Mouse (Mus musculus): ENCODE results near the gene Itgb1bp2. TPM values are rescaled to one million over a fixed set of nuclear protein-coding genes. Genes with fewer than 3 reads are reported as not detected.

Gene Itgb1bp2
- total and polyA plus RNA-seq, 3 experiments: 0.62 to 0.77 TPM; not detected in 1

GRCm38 (mm10) chrX:101420700-101421095 lies 28.2 kb upstream of the Itgb1bp2 start, which contains the start of gene Zmym3:
Zmym3 (minus strand) TSS chrX:101420849.
- H3K4me1 ChIP-seq (ENCODE audit: control insufficient read depth in 1 of 2, insufficient read depth in 2 of 2, low read length in 2 of 2): peaks cover 3 to 5% of the 10 kb centered on the region in 2 experiments; a peak in 2 of 4 replicates
- peaks cover 7% of the 10 kb centered on the region for H3K79me2 ChIP-seq (ENCODE audit: control insufficient read depth, insufficient read depth, low read length, poor library complexity)
- H3K27ac ChIP-seq (ENCODE audit: control insufficient read depth, low read depth, low read length): peak within 1 kb of the TSS; percentile 45
- peak within 1 kb of the TSS; percentile 77 for H3K9ac ChIP-seq (ENCODE audit: control insufficient read depth, low read depth, low read length, poor library complexity, severe bottlenecking)
- DNase-seq (ENCODE audit: low read depth, low spot score): peak; percentile 55
- H3K9me3 ChIP-seq (replicated peaks; ENCODE audit: insufficient read depth, low read length): no peaks in the 10 kb centered on the region
- H3K4me3 ChIP-seq (ENCODE audit: control insufficient read depth in 1 of 2, insufficient read depth in 1 of 2, low read depth in 2 of 2, low read length in 2 of 2): peak within 1 kb of the TSS; percentile 54 to 84
- H3K27me3 ChIP-seq (ENCODE audit: control insufficient read depth in 1 of 2, insufficient read depth in 2 of 2, low read length in 2 of 2): no peaks in the 10 kb centered on the region
- peaks cover 0 to 2% of the 10 kb centered on the region in 2 experiments; a peak in 1 of 4 replicates for H3K36me3 ChIP-seq (ENCODE audit: control insufficient read depth in 1 of 2, insufficient read depth in 2 of 2, low read length in 2 of 2)
- TF ChIP-seq SIN3A (IDR thresholded peaks at IDR 0.05; ENCODE audit: low read length) (0 out of 2 replicates have a peak, but pooled peaks have one; percentile 3), MAFK (IDR thresholded peaks at IDR 0.05; ENCODE audit: borderline replicate concordance, low read depth, low read length) (no peak)

GRCm38 (mm10) chrX:101423462-101423861 lies 25.4 kb upstream of the Itgb1bp2 start:
- H3K4me1 ChIP-seq (ENCODE audit: control insufficient read depth in 1 of 2, insufficient read depth in 2 of 2, low read length in 2 of 2): peaks cover 3 to 7% of the 10 kb centered on the region in 2 experiments; a peak in 3 of 4 replicates
- H3K27me3 ChIP-seq (ENCODE audit: control insufficient read depth in 1 of 2, insufficient read depth in 2 of 2, low read length in 2 of 2): no peaks in the 10 kb centered on the region
- H3K4me3 ChIP-seq (ENCODE audit: control insufficient read depth in 1 of 2, insufficient read depth in 1 of 2, low read depth in 2 of 2, low read length in 2 of 2): no peak overlapping the region
- H3K9ac ChIP-seq (ENCODE audit: control insufficient read depth, low read depth, low read length, poor library complexity, severe bottlenecking): no peak overlapping the region
- no peak overlapping the region for H3K27ac ChIP-seq (ENCODE audit: control insufficient read depth, low read depth, low read length)
- H3K79me2 ChIP-seq (ENCODE audit: control insufficient read depth, insufficient read depth, low read length, poor library complexity): peaks cover 5% of the 10 kb centered on the region
- DNase-seq (ENCODE audit: low read depth, low spot score): peak; percentile 21
- H3K9me3 ChIP-seq (replicated peaks; ENCODE audit: insufficient read depth, low read length): no peaks in the 10 kb centered on the region
- TF ChIP-seq RCOR1 (IDR thresholded peaks at IDR 0.05; ENCODE audit: low read depth, low read length) (peak; percentile 76; the same call in 1 of the 2 replicates), POLR2AphosphoS2 (IDR thresholded peaks at IDR 0.05; ENCODE audit: low read length) (no peak)
- peaks cover 0 to 2% of the 10 kb centered on the region in 2 experiments; a peak in 2 of 4 replicates for H3K36me3 ChIP-seq (ENCODE audit: control insufficient read depth in 1 of 2, insufficient read depth in 2 of 2, low read length in 2 of 2)

- peak; percentile 80 for DNase-seq (ENCODE audit: low read depth, low spot score)
- no peak for TF ChIP-seq KAT2A (conservative IDR thresholded peaks at IDR 0.05; ENCODE audit: low read depth, low read length)
- TF ChIP-seq SMC3 (IDR thresholded peaks at IDR 0.05; ENCODE audit: low read depth, low read length): peak; percentile 25; the same call in 1 of the 2 replicates
- no peak for TF ChIP-seq ETS1 (IDR thresholded peaks at IDR 0.05; ENCODE audit: low read depth, low read length)
- TF ChIP-seq MEF2A (IDR thresholded peaks at IDR 0.05; ENCODE audit: extremely low read depth, insufficient replicate concordance, low read depth, low read length, poor library complexity, severe bottlenecking): no peak
- peak; percentile 52 to 54 (median 52); a peak in 5 of 6 replicates for TF ChIP-seq CTCF (IDR thresholded peaks at IDR 0.05 in 2 of 3, conservative IDR thresholded peaks at IDR 0.05 in 1 of 3; ENCODE audit: control insufficient read depth in 1 of 3, insufficient read depth in 1 of 3, low read depth in 2 of 3, low read length in 3 of 3, poor library complexity in 1 of 3, severe bottlenecking in 1 of 3)
- TF ChIP-seq MYC (IDR thresholded peaks at IDR 0.05; ENCODE audit: low read depth, low read length): 0 out of 2 replicates have a peak, but pooled peaks have one; percentile 1
- TF ChIP-seq RAD21 (IDR thresholded peaks at IDR 0.05; ENCODE audit: low read depth, low read length): peak; percentile 29
- TF ChIP-seq GABPA (IDR thresholded peaks at IDR 0.05; ENCODE audit: low read depth, low read length): no peak
- no peak for TF ChIP-seq ZC3H11A (IDR thresholded peaks at IDR 0.05; ENCODE audit: low read depth, low read length)
- no peak for TF ChIP-seq ZNF384 (IDR thresholded peaks at IDR 0.05; ENCODE audit: low read depth, low read length)
- no peak for TF ChIP-seq GATA1 (IDR thresholded peaks at IDR 0.05; ENCODE audit: low read depth, low read length)
- no peak for TF ChIP-seq POLR2AphosphoS2 (IDR thresholded peaks at IDR 0.05; ENCODE audit: low read length)
- Histone ChIP-seq H3K27me3 (ENCODE audit: control insufficient read depth in 1 of 2, insufficient read depth in 2 of 2, low read length in 2 of 2) (no peaks in the 10 kb centered on the region), H3K4me1 (ENCODE audit: control insufficient read depth in 1 of 2, insufficient read depth in 2 of 2, low read length in 2 of 2) (peaks cover 0 to 10% of the 10 kb centered on the region in 2 experiments; a peak in 1 of 4 replicates), H3K36me3 (ENCODE audit: control insufficient read depth in 1 of 2, insufficient read depth in 2 of 2, low read length in 2 of 2) (peaks cover 3 to 23% of the 10 kb centered on the region in 2 experiments), H3K4me3 (ENCODE audit: control insufficient read depth in 1 of 2, insufficient read depth in 1 of 2, low read depth in 2 of 2, low read length in 2 of 2) (peak overlapping the region in 1 of 2 experiments; percentile 55; a peak in 2 of 4 replicates), H3K79me2 (ENCODE audit: control insufficient read depth, insufficient read depth, low read length, poor library complexity) (peaks cover 27% of the 10 kb centered on the region), H3K27ac (ENCODE audit: control insufficient read depth, low read depth, low read length) (peak overlapping the region; percentile 45; the same call in 1 of the 2 replicates), H3K9ac (ENCODE audit: control insufficient read depth, low read depth, low read length, poor library complexity, severe bottlenecking) (peak overlapping the region; percentile 50), H3K9me3 (replicated peaks; ENCODE audit: insufficient read depth, low read length) (no peaks in the 10 kb centered on the region)
These were observed 21.1 kb upstream of the Itgb1bp2 start for GRCm38 (mm10) chrX:101427774-101428173.

Measured in MEL (cell line).